In the genomic region with DNA sequence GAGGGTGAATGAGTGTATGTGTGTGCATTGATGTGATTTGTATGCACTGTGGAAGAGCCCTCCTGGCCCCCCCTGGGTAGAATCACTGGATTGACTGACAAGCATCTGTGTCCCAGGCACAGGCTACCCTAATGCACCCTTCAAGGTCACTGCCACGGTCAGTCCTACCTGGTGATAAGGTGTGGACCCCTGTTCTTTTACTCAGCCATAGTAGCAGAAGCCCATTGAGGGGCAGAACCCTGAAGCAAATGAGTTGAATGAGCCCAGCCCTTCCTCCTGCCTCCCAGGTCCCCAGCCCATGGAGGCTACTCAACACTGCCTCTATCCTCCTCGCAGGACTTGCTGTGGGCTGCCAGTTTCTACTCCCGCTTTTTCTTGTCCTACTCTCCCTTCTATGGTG, we compare ENCODE assay signal across 10 mouse cellular contexts.
"Had no signal": no experiment of that assay in that cellular context is flagged by ENCODE, and none has a peak within 500 bp of the region (broad histone marks: within the 10 kb centered on the region; RNA-seq: fewer than 3 reads in every experiment).

No protein-coding gene starts in this region.

- H3K27me3 ChIP-seq: limb, embryonic 13.5 days; neural tube, embryonic 12.5 days had no signal

- H3K9ac ChIP-seq: limb, embryonic 13.5 days; liver, embryonic 12.5 days; neural tube, embryonic 12.5 days had no signal

- DNase-seq: left cerebral cortex, postnatal 4 days; midbrain, embryonic 14.5 days; thymus, postnatal 4 days had no signal

- H3K27ac ChIP-seq: kidney, postnatal 0 days; layer of hippocampus, adult 2 months; limb, embryonic 13.5 days; liver, embryonic 12.5 days; midbrain, embryonic 10.5 days; neural tube, embryonic 12.5 days; stomach, postnatal 0 days had no signal

- ATAC-seq: liver, embryonic 12.5 days had no signal

- H3K9me3 ChIP-seq: limb, embryonic 13.5 days; liver, embryonic 12.5 days; midbrain, embryonic 10.5 days; neural tube, embryonic 12.5 days had no signal

- H3K36me3 ChIP-seq: neural tube, embryonic 12.5 days had no signal

- H3K4me3 ChIP-seq: layer of hippocampus, adult 2 months; limb, embryonic 13.5 days; liver, embryonic 12.5 days; midbrain, embryonic 10.5 days; neural tube, embryonic 12.5 days had no signal

- H3K4me1 ChIP-seq: neural tube, embryonic 12.5 days had no signal

- H3K4me2 ChIP-seq: limb, embryonic 13.5 days; liver, embryonic 12.5 days; neural tube, embryonic 12.5 days had no signal
